Mouse (Mus musculus) adrenal gland, postnatal 14 days (tissue): Measurements from ENCODE around the gene Prap1. TPM values are rescaled to one million over a fixed set of nuclear protein-coding genes. Genes with fewer than 3 reads are reported as not detected.
"Not testable (repeated sequence)": the region's sequence is repeated elsewhere in the genome, so short reads cannot be mapped to it uniquely, and the experiment has no call there.

Experiments used
- DNase-seq: peaks from one replicate; pipeline ENCODE4 v3.0.0; 2021; ENCODE audit warnings: mixed read lengths
- total RNA-seq: library from RNA; stranded (reverse); gene quantifications from 2 replicates; pipeline ENCODE4 v1.2.3, GENCODE M21; 2021

Gene Prap1
- total RNA-seq, 1 experiment from 2014 or later, result not detected

DNA sequence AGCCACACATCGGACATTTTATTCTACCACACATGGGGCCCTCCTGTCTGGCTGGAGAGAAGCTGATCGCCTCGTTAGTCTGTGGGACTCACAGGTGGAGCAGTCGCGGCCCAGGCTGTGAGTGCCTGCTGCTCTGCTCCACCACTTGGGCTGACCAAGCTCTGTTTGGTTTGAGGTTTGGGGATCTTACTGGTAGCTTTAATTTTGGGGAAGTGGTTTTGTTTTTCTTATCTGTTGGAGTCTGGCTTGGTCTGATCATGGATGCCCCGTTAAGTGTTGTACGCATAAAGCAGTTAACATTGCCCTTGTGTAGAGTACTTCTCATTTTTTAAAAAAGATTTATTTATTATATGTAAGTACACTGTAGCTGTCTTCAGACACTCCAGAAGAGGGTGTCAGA, 40.8 kb downstream of the Prap1 start:
- DNase-seq, result not testable (repeated sequence)

DNA sequence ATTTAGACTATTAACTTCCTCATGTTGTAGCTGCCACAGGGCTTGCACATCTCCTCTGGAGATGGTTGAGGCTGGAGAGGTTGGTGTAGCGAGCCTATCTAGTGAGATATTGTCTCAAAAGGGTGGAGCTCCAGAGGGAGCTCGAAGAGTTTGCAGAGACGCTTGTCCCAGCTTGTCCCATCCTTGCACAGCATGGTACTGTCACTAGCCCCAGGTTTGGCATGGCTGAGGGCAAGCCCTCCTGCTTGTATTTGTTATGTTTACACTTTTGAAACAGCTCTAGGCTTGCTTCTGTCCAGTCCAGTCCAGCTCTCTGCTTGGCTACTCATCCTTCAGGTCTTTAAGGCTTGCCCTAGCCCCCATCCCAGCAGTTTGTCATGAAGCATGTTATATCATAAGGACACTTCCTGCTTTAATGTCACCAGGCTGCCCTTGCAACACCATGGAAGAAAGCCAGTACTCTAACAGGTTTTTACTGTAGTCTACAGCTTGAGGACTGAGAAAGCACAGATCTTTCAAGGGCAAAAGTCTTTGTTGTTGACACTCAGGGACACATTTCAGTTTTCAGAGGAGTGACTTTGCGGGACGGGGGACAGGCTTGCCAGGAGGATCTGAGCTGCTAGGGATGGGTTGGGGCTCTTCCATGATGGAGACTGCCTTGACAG, 42.0 kb downstream of the Prap1 start:
- DNase-seq, result peak; percentile 70

GRCm38 (mm10) chr7:140137135-140138020, 44.2 kb downstream of the Prap1 start, which contains the start of gene Mtg1:
Gene Mtg1 (plus strand): TSS chr7:140137564.
- DNase-seq, result peak; percentile 97

DNA sequence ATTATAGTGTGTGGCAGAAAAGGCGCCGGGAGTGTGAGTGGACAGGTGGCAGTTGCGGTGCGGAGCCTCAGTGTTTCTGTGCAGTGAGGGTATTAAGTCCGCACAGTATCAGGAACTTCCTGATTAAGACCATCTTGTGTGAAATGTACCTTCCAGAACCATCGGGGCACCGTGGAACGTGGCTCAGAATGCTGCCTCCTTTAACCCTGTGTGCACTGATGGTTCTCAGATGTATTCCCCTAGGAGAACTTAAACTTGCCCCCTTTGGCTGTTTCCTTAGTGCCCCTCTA, 44.8 kb downstream of the Prap1 start:
- DNase-seq, result no peak

DNA sequence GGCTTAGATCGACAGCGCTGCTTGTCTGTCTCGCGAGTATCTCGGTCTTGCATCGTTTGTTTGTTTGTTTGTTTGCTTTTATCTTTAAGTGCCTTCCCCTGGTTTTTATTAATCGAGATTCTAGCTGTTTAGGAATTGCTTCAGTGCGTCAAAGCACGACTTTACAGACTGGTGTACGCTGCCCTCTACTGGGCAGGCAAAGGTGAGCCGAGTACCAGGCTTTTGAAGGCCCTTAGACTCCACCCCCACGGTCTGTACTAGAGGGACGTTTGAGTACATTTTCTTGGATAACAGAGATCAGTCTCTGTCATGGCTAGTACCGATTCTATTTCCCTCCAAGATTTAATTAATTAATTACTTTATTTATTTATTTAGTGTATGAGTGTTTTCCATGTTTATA, 48.2 kb downstream of the Prap1 start:
- peak; percentile 85 for DNase-seq

GRCm38 (mm10) chr7:140144550-140144949, 51.4 kb downstream of the Prap1 start:
- no peak for DNase-seq

Other genes starting within 250 kb of the Prap1 start
- 0.63 and 0.71 TPM in 2 replicates for gene Kndc1, start 198.7 kb upstream of the Prap1 start, total RNA-seq
- not detected in 2 replicates for gene Utf1, start 149.6 kb upstream of the Prap1 start, total RNA-seq
- not detected in 2 replicates for gene 6430531B16Rik, start 114.6 kb upstream of the Prap1 start, total RNA-seq
- 1.5 and 3.0 TPM in 2 replicates for gene Adam8, start 100.8 kb upstream of the Prap1 start, total RNA-seq
- gene Zfp511, start 57.0 kb upstream of the Prap1 start, total RNA-seq, result 16.3 and 18.2 TPM in 2 replicates
- gene Tubgcp2, start 56.7 kb upstream of the Prap1 start, total RNA-seq, result 27.2 and 28.0 TPM in 2 replicates
- gene Msx3, start 44.3 kb upstream of the Prap1 start, total RNA-seq, result not detected in 2 replicates
- 6.8 and 7.7 TPM in 2 replicates for gene Caly, start 10.8 kb upstream of the Prap1 start, total RNA-seq
- gene Fuom, start 9.0 kb downstream of the Prap1 start, total RNA-seq, result 70.4 and 79.8 TPM in 2 replicates
- gene Paox, start 22.4 kb downstream of the Prap1 start, total RNA-seq, result 20.8 and 23.6 TPM in 2 replicates
- gene Echs1, start 23.1 kb downstream of the Prap1 start, total RNA-seq, result 536 and 571 TPM in 2 replicates
- gene Mtg1, start 44.2 kb downstream of the Prap1 start, total RNA-seq, result 41.3 and 48.7 TPM in 2 replicates
- gene Sprn, start 61.5 kb downstream of the Prap1 start, total RNA-seq, result 0.67 and 1.4 TPM in 2 replicates
- gene Olfr522, start 71.4 kb downstream of the Prap1 start, total RNA-seq, result not detected in 2 replicates
- gene Olfr523, start 79.8 kb downstream of the Prap1 start, total RNA-seq, result not detected in 2 replicates
- gene Olfr524, start 112.6 kb downstream of the Prap1 start, total RNA-seq, result not detected in 2 replicates
- gene Cd163l1, start 124.9 kb downstream of the Prap1 start, total RNA-seq, result 0.15 TPM in 1 of 2 replicates, not detected in the other
- 0.30 TPM in 1 of 2 replicates, not detected in the other for gene 5830411N06Rik, start 153.9 kb downstream of the Prap1 start, total RNA-seq
- not detected in 2 replicates for gene Olfr525, start 227.5 kb downstream of the Prap1 start, total RNA-seq
- gene Olfr527, start 240.6 kb downstream of the Prap1 start, total RNA-seq, result not detected in 2 replicates